Mouse (Mus musculus) embryonic facial prominence, embryonic 13.5 days (tissue): ENCODE measurements at regions not wholly inside any gene's neighbourhood (a gene's known extent, or its start where the extent isn't known, plus 50 kb on each side); places are given as distances from the start of the nearest gene placed in this dataset.

Experiments
- ATAC-seq: fragments of 200-750 bp; cut with Nextera tagmentation; 2 replicates; pipeline ENCODE4 v1.8.0; 2017; ENCODE audit warnings: low read depth; ENCODE audit not compliant: insufficient number of reproducible peaks, insufficient read depth, low FRiP score, low TSS enrichment
- H3K27ac ChIP-seq: fragments of 300-500 bp; sonication (generic); 2 replicates; pipeline ENCODE4 v1.5.1; 2015; ENCODE audit warnings: moderate library complexity, mild to moderate bottlenecking, inconsistent platforms
- H3K27me3 ChIP-seq: fragments of 300-500 bp; sonication (generic); 2 replicates; pipeline ENCODE4 v1.6.1; 2015; ENCODE audit warnings: mild to moderate bottlenecking, inconsistent platforms
- H3K36me3 ChIP-seq: fragments of 300-500 bp; sonication (generic); 2 replicates; pipeline ENCODE4 v1.6.1; 2015; ENCODE audit warnings: mild to moderate bottlenecking, inconsistent platforms
- H3K4me1 ChIP-seq: fragments of 300-500 bp; sonication (generic); 2 replicates; pipeline ENCODE4 v1.6.1; 2015; ENCODE audit warnings: inconsistent platforms
- H3K4me2 ChIP-seq: fragments of 300-500 bp; sonication (generic); 2 replicates; pipeline ENCODE4 v1.6.1; 2015; ENCODE audit warnings: moderate library complexity, mild to moderate bottlenecking, inconsistent platforms
- H3K4me3 ChIP-seq: fragments of 300-500 bp; sonication (generic); 2 replicates; pipeline ENCODE4 v1.5.1; 2015; ENCODE audit warnings: mild to moderate bottlenecking, inconsistent platforms
- H3K9ac ChIP-seq: fragments of 300-500 bp; sonication (generic); 2 replicates; pipeline ENCODE4 v1.6.1; 2015; ENCODE audit warnings: mild to moderate bottlenecking, inconsistent platforms
- H3K9me3 ChIP-seq: fragments of 300-500 bp; sonication (generic); 2 replicates; pipeline ENCODE4 v1.6.1; 2016; ENCODE audit warnings: inconsistent platforms
- WGBS: fragments of 180-500 bp; shearing (Covaris S2); methylation state at CpG from one replicate; pipeline ENCODE4 v1.1.7; 2015; ENCODE audit warnings: mixed read lengths; 5-methylcytosine and 5-hydroxymethylcytosine counted together

DNA sequence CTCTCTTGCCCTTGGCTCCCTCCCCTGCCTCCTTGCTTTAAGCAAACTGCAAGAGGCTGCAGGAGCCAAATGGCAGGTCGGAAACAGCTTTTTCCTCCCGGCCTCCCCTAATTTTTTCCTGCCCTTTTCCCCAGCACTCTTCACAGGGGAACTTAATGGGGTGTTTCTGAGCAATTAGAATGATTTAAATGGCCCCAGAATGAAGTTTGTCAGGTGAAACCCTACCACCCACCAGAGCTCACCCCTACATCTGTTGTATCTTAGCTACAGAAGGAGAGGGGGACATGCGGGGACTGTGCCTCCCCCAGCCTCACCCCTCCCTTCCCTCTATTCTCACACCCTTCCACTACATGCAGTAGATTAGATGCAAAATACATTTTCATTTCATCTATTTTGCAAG is 326.5 kb upstream of the Gm4791 start:
- ATAC-seq = no peak

DNA sequence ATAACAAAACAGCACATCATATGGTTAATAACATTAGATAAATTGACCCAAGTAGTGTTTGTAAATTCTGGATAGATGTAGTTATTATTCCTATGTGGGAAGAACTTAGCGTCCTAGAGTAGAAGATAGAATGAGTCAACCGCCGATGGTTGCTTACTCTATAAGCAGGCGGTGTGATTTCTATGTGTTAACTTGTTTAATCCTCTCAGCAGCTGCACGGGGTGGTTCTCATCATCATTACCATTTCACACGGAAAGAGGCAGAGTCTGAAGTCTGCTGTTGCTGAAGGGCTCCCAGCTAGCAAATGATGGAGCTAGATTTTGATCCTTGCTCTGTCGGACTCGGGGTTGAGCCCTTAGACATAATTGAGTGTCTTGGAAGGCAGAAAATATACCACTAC is 334.6 kb upstream of the 4931429L15Rik start:
- no peaks in the 10 kb centered on the region for H3K9me3 ChIP-seq
- H3K4me2 ChIP-seq = no peak overlapping the region
- H3K36me3 ChIP-seq = no peaks in the 10 kb centered on the region
- 89% methylated on average over 8 of the region's 8 CpGs for WGBS
- no peak overlapping the region for H3K4me3 ChIP-seq
- H3K9ac ChIP-seq = no peak overlapping the region
- H3K27ac ChIP-seq = no peak overlapping the region
- no peaks in the 10 kb centered on the region for H3K4me1 ChIP-seq
- H3K27me3 ChIP-seq = no peaks in the 10 kb centered on the region
- no peak for ATAC-seq

More for the DNA sequence above, 326.5 kb upstream of the Gm4791 start:
- Histone ChIP-seq H3K27me3 (no peaks in the 10 kb centered on the region; the same call in 1 of the 2 replicates), H3K27ac (no peak overlapping the region), H3K4me1 (no peaks in the 10 kb centered on the region), H3K4me2 (no peak overlapping the region), H3K4me3 (no peak overlapping the region), H3K36me3 (no peaks in the 10 kb centered on the region), H3K9ac (no peak overlapping the region), H3K9me3 (no peaks in the 10 kb centered on the region)
- WGBS = 26% methylated on average over 3 of the region's 3 CpGs

DNA sequence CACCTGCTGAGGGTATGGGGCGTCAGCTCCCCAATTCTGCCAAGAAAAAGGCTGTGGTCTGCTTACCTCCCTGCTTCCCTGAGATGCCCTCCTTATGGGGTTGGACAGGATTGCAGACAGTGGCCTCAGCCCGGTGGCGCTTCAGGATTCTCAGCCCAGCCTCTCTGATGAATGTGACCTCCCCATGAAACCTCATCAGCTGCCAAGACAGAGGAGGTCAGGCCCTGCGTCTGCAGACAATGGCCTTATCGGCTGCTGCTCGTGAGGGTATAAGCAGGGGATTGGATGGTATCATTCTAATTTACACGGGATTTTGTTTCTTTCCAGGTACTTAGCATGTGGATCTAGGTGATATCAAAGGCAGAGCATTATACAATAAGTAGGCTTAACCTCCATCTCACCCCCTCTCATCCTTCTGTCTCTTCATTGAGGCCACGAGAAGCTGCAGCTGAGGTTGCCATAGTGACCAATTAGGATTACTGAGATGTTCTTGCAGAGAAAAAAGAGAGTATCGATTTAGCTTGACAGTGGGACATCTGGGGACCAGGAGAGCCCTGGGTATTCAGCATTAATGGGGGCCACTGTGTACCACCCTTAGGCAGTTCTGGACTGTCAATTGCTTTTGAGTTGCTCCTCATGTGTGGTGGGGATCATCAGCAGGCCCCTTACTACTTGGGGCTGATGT is 327.6 kb upstream of the 4931429L15Rik start:
- Histone ChIP-seq H3K9ac (no peak overlapping the region), H3K27me3 (0 out of 2 replicates have a peak, but pooled peaks cover 3% of the 10 kb centered on the region), H3K4me2 (no peak overlapping the region), H3K4me3 (no peak overlapping the region), H3K4me1 (no peaks in the 10 kb centered on the region), H3K27ac (no peak overlapping the region), H3K36me3 (no peaks in the 10 kb centered on the region), H3K9me3 (no peaks in the 10 kb centered on the region)
- 53% methylated on average over 9 of the region's 9 CpGs for WGBS
- ATAC-seq = no peak

DNA sequence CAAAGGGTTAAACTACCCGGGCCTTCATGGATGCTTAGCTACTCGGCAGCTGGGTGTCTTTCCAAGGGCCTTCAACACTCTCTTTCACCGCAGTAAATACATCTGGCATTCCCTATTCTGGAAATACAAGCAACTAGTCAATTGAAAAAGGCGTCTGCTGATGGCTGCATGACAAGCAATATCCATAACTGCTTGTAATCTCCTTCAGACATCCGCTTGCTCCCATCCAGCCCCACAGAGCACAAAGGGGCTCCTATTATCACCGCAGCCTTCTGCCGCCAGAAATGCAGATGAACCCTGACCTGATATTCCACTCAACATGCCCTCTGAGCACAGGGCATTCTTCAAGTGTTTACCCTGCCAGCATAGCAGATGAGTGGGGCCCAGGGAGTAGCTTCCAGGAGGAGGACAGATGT is 325.7 kb upstream of the 4931429L15Rik start:
- no peaks in the 10 kb centered on the region for H3K36me3 ChIP-seq
- no peaks in the 10 kb centered on the region for H3K4me1 ChIP-seq
- H3K27me3 ChIP-seq = 0 out of 2 replicates have a peak, but pooled peaks cover 3% of the 10 kb centered on the region
- H3K9me3 ChIP-seq = no peaks in the 10 kb centered on the region
- 21% methylated on average over 7 of the region's 7 CpGs for WGBS
- no peak overlapping the region for H3K4me2 ChIP-seq
- H3K27ac ChIP-seq = no peak overlapping the region
- no peak overlapping the region for H3K9ac ChIP-seq
- no peak overlapping the region for H3K4me3 ChIP-seq
- no peak for ATAC-seq

DNA sequence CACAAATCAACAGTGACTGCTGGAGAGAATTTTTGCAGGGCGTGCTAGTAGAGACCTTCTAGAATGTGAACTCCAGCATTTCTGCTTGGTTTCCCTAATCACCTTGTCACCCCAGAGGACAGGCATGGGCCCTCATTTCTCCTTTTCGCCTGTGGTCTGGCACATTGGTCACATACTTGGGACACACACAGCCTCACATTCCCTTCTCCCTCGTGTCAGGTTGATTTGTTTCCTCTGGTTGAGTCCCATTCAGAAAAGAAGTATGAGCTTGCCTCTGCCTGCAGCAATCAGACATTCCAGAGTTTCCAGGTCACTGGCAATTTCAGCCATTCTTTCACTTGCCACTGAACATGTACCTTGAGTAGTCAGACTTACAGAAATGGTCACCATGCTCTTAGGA is 323.8 kb upstream of the 4931429L15Rik start:
- no peaks in the 10 kb centered on the region for H3K9me3 ChIP-seq
- no peaks in the 10 kb centered on the region for H3K36me3 ChIP-seq
- H3K4me2 ChIP-seq = no peak overlapping the region
- ATAC-seq = no peak
- 65% methylated on average over 3 of the region's 3 CpGs for WGBS
- no peak overlapping the region for H3K27ac ChIP-seq
- H3K9ac ChIP-seq = no peak overlapping the region
- H3K4me3 ChIP-seq = no peak overlapping the region
- 0 out of 2 replicates have a peak, but pooled peaks cover 3% of the 10 kb centered on the region for H3K27me3 ChIP-seq
- no peaks in the 10 kb centered on the region for H3K4me1 ChIP-seq

DNA sequence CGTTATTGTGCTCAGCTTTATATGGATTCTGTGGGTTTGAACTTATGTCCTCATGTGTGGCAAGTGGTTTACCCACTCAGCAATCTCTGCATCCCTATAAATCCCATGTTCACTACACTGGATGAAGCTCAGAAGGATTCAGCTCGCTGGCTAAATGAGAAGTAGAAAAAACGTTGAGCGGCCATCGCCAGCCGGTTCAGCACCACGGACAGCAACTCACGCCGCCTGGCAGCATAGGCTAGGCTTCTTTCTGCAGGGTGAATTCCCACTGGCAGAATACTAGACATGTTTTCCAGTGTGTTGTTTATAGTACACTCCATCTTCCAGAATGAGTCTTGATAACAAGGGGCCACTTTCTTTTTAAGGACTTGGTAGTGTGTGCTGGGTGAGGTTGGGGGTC is 322.9 kb upstream of the 4931429L15Rik start:
- WGBS = 6% methylated on average over 9 of the region's 9 CpGs
- H3K4me2 ChIP-seq = no peak overlapping the region
- H3K9ac ChIP-seq = no peak overlapping the region
- no peaks in the 10 kb centered on the region for H3K36me3 ChIP-seq
- no peaks in the 10 kb centered on the region for H3K9me3 ChIP-seq
- ATAC-seq = no peak
- H3K4me1 ChIP-seq = no peaks in the 10 kb centered on the region
- no peak overlapping the region for H3K27ac ChIP-seq
- 0 out of 2 replicates have a peak, but pooled peaks cover 3% of the 10 kb centered on the region for H3K27me3 ChIP-seq
- H3K4me3 ChIP-seq = no peak overlapping the region

DNA sequence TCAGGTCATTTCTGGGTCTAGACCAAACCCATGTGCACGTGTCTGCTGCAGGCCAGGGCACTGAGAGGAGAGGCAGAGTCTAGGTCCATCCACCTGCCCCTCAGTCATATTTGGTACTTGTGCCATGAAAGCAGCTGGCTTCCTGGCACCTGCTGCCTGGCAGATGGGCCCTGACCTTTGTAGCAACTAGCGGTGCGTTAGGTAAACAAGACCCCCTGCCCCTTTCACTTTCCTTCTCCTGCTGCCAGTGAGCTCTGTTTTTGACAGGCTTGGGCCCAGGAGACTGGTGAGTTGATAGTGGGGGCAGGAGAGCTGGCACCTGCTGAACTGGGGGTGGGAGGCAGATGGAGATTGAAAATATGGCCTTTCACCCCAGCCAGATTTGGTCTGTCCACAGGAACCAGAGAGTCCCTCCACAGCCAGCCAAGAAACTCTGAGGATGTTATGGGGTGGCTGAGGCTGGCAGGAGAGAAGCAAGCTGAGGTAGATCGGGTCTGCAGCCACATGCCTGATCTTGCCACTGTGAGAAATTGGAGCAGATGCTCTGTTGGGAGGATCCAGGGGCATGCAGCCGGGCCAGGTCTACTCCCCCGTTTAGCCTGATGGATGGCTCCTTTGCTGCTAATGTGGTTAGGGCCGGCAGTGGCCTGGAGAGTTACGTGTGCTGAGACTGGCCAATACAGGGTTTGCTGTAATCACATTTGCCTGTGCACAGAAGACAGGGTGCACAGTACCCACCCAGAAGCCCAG is 316.6 kb upstream of the 4931429L15Rik start:
- no peaks in the 10 kb centered on the region for H3K9me3 ChIP-seq
- whole genome bisulfite sequencing = 69% methylated on average over 8 of the region's 8 CpGs
- H3K9ac ChIP-seq = no peak overlapping the region
- H3K4me1 ChIP-seq = no peaks in the 10 kb centered on the region
- no peak overlapping the region for H3K4me3 ChIP-seq
- no peak for ATAC-seq
- H3K27ac ChIP-seq = no peak overlapping the region
- no peak overlapping the region for H3K4me2 ChIP-seq
- no peaks in the 10 kb centered on the region for H3K27me3 ChIP-seq
- H3K36me3 ChIP-seq = no peaks in the 10 kb centered on the region

DNA sequence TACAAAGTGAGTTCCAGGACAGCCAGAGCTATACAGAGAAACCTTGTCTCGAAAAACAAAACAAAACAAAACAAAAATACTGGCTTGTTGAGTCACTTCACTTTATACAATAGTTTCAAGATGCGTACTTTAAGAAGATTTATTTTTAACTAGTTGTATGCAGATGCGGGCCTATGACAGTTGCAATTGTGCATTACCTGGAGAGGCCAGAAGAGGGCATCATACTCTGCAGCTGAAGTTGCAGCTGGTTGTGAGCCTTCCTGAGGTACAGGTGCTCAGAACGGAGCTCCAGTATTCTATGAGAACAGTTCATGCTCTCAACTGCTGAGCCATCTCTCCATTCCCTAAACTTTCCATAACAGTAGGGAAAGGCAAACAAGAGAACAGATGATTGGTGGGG is 314.2 kb upstream of the 4931429L15Rik start:
- Histone ChIP-seq H3K4me3 (no peak overlapping the region), H3K36me3 (no peaks in the 10 kb centered on the region), H3K4me1 (no peaks in the 10 kb centered on the region), H3K27ac (no peak overlapping the region), H3K9me3 (no peaks in the 10 kb centered on the region), H3K9ac (no peak overlapping the region), H3K27me3 (no peaks in the 10 kb centered on the region), H3K4me2 (no peak overlapping the region)
- ATAC-seq = no peak
- WGBS = 75% methylated on average over 4 of the region's 4 CpGs

DNA sequence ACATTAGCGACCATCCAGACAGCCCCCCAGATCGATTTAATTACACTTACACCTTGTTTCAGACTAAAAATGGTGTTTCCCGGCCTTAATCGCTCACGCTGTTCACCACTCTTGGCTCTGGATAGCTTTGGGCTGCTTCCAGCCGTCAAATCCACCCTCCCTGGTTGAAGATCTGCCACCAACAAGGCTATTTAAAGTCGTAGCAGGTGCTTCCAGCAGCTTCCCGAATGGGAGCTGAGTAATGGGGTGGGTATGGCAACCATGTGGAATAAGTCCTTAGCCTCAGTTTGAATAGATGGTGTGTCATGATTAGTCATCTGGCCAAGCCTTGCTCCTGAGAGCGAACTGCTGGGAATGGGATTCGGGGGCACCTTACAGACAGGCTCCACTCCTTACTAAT is 312.8 kb upstream of the 4931429L15Rik start:
- H3K9ac ChIP-seq = no peak overlapping the region
- 82% methylated on average over 10 of the region's 10 CpGs for WGBS
- H3K27ac ChIP-seq = no peak overlapping the region
- ATAC-seq = no peak
- H3K4me2 ChIP-seq = no peak overlapping the region
- H3K27me3 ChIP-seq = no peaks in the 10 kb centered on the region
- H3K4me3 ChIP-seq = no peak overlapping the region
- H3K9me3 ChIP-seq = no peaks in the 10 kb centered on the region
- no peaks in the 10 kb centered on the region for H3K36me3 ChIP-seq
- no peaks in the 10 kb centered on the region for H3K4me1 ChIP-seq

DNA sequence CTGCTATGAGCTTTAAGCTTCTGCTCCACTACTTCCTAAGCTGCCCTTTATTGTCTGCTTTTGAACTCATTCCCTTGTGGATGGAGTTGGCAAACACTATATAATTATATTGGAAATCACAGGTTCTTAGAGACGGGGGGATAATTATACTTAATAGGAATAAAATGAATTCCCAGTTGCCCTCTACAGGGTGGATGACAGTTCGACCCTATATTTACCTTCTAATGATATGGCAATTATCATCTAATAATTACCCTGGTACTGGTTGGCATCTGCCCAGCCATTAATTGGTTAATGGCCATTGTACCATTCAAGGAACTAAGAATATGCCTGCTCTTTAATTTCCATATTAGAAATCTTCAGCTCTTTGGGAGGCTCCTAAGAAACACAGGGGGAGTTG is 302.5 kb upstream of the 4931429L15Rik start:
- Histone ChIP-seq H3K9me3 (no peaks in the 10 kb centered on the region), H3K4me2 (no peak overlapping the region), H3K4me3 (no peak overlapping the region), H3K36me3 (no peaks in the 10 kb centered on the region), H3K9ac (no peak overlapping the region), H3K27ac (no peak overlapping the region), H3K27me3 (no peaks in the 10 kb centered on the region), H3K4me1 (peaks cover 7% of the 10 kb centered on the region; the same call in 1 of the 2 replicates)
- ATAC-seq = no peak
- WGBS = 59% methylated on average over 2 of the region's 2 CpGs

DNA sequence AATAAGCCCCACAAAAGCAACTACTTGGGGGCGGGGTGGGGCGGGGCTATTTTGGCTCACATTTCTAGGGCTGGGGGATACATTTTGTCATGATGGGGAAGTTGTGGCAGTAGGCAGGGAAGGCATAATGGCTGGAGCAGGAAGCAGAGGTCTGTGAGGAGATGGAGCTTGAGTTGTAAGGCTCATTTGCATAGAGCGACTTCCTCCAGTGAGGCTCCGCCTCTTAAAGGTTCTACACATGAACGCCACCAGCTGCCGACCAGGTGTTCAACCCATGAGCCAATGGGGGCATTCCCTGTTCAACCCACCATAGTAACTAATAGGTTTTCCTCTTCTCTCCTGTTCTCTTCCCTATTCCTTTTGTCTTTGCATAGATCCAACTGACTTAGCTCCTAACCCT is 302.1 kb upstream of the 4931429L15Rik start:
- no peak overlapping the region for H3K9ac ChIP-seq
- H3K9me3 ChIP-seq = no peaks in the 10 kb centered on the region
- no peaks in the 10 kb centered on the region for H3K27me3 ChIP-seq
- H3K4me2 ChIP-seq = no peak overlapping the region
- H3K27ac ChIP-seq = no peak overlapping the region
- peaks cover 7% of the 10 kb centered on the region; the same call in 1 of the 2 replicates for H3K4me1 ChIP-seq
- 88% methylated on average over 6 of the region's 6 CpGs for WGBS
- no peak overlapping the region for H3K4me3 ChIP-seq
- ATAC-seq = no peak
- no peaks in the 10 kb centered on the region for H3K36me3 ChIP-seq
